Mouse (Mus musculus) cerebellum, adult 2 months (tissue): ENCODE results near the gene Ntsr2.

ENCODE experiments used
- CTCF ChIP-seq: fragments of 200-500 bp; IDR thresholded peaks from 2 replicates; pipeline ENCODE4 v1.5.1; 2011; ENCODE audit warnings: low read depth, mild to moderate bottlenecking, control low read depth, low read length, moderate library complexity, borderline replicate concordance; ENCODE audit not compliant: insufficient read depth
- POLR2A ChIP-seq: fragments of 200-500 bp; IDR thresholded peaks from 2 replicates; pipeline ENCODE4 v1.6.1; 2011; ENCODE audit warnings: low read length, control low read depth, borderline replicate concordance; ENCODE audit not compliant: insufficient read depth

- no peak for TF ChIP-seq CTCF
- TF ChIP-seq POLR2A = no peak
These were observed 47.6 kb upstream of the Ntsr2 start for GRCm38 (mm10) chr12:16605624-16606023.
